Mouse (Mus musculus) neural tube, embryonic 10.5 days (tissue): ENCODE measurements around the gene Slc35c1.
A peak's percentile ranks its signal among the peaks of the same experiment; 100 is the strongest.
"Not testable (repeated sequence)": the region's sequence is repeated elsewhere in the genome, so short reads cannot be mapped to it uniquely, and the experiment has no call there.

Experiments used
- DNase-seq: peaks from one replicate; pipeline ENCODE4 v3.0.0-alpha.2; 2017; ENCODE audit warnings: low spot score; ENCODE audit errors: extremely low spot score

Slc35c1 gene

GRCm38 (mm10) chr2:92476580-92476979 is 16.2 kb upstream of the Slc35c1 start:
- not testable (repeated sequence) for DNase-seq

GRCm38 (mm10) chr2:92475711-92476110 is 15.4 kb upstream of the Slc35c1 start:
- DNase-seq: no peak

- DNase-seq: no peak
These were observed 14.6 kb upstream of the Slc35c1 start for GRCm38 (mm10) chr2:92474920-92475319.

GRCm38 (mm10) chr2:92471886-92472670 is 11.7 kb upstream of the Slc35c1 start:
- no peak for DNase-seq

GRCm38 (mm10) chr2:92464690-92465089 is 4.4 kb upstream of the Slc35c1 start:
- DNase-seq: no peak

GRCm38 (mm10) chr2:92461215-92461614 is 877 bp upstream of the Slc35c1 start:
- DNase-seq: no peak

- DNase-seq: peak; percentile 77
These were observed 1.0 kb downstream of the Slc35c1 start for GRCm38 (mm10) chr2:92459141-92459920.

GRCm38 (mm10) chr2:92458481-92458880 is 1.9 kb downstream of the Slc35c1 start:
- DNase-seq: no peak

GRCm38 (mm10) chr2:92456970-92457530 is 3.3 kb downstream of the Slc35c1 start:
- no peak for DNase-seq

GRCm38 (mm10) chr2:92455704-92456103 is 4.6 kb downstream of the Slc35c1 start:
- DNase-seq: no peak

GRCm38 (mm10) chr2:92454166-92454565 is 6.2 kb downstream of the Slc35c1 start:
- DNase-seq: no peak

- DNase-seq: no peak
These were observed 9.2 kb downstream of the Slc35c1 start for GRCm38 (mm10) chr2:92451126-92451525.

GRCm38 (mm10) chr2:92447121-92447740 is 13.1 kb downstream of the Slc35c1 start:
- DNase-seq: no peak

- no peak for DNase-seq
These were observed 13.7 kb downstream of the Slc35c1 start for GRCm38 (mm10) chr2:92446656-92447055.

GRCm38 (mm10) chr2:92445890-92446289 is 14.4 kb downstream of the Slc35c1 start:
- no peak for DNase-seq

- no peak for DNase-seq
These were observed 16.0 kb downstream of the Slc35c1 start for GRCm38 (mm10) chr2:92444376-92444775.

- DNase-seq: no peak
These were observed 17.0 kb downstream of the Slc35c1 start for GRCm38 (mm10) chr2:92443313-92443712.

- no peak for DNase-seq
These were observed 17.8 kb downstream of the Slc35c1 start for GRCm38 (mm10) chr2:92442419-92443001.

- DNase-seq: no peak
These were observed 19.9 kb downstream of the Slc35c1 start for GRCm38 (mm10) chr2:92440432-92440831.

GRCm38 (mm10) chr2:92438567-92438966 is 21.8 kb downstream of the Slc35c1 start:
- no peak for DNase-seq

GRCm38 (mm10) chr2:92437875-92438274 is 22.5 kb downstream of the Slc35c1 start:
- DNase-seq: peak; percentile 87
